Mouse (Mus musculus): ENCODE measurements around the gene Usmg5. TPM values are rescaled to one million over a fixed set of nuclear protein-coding genes. Genes with fewer than 3 reads are reported as not detected.
"Not testable (repeated sequence)": the region's sequence is repeated elsewhere in the genome, so short reads cannot be mapped to it uniquely, and the experiment has no call there.

The Usmg5 gene
- polyA plus RNA-seq (2015; fragmentation: Nextera tagmentation; extraction: Ambion mirVana): 1,758 and 1,903 TPM in 2 replicates

GRCm38 (mm10) chr19:47090550-47091156 is at the start of gene Usmg5, which contains the start of gene Pdcd11:
Gene Usmg5 (minus strand): TSS chr19:47090647.
Gene Pdcd11 (plus strand): TSS chr19:47090768.
- DNase-seq (ENCODE audit: low spot score): peak; percentile 96

GRCm38 (mm10) chr19:47139611-47140010 is 49.2 kb upstream of the Usmg5 start:
- DNase-seq (ENCODE audit: low spot score): not testable (repeated sequence)

- DNase-seq (ENCODE audit: low spot score): peak; percentile 51
Observed at GRCm38 (mm10) chr19:47137771-47138421, 47.4 kb upstream of the Usmg5 start, which contains the start of gene Calhm2. Gene Calhm2 (minus strand): TSS chr19:47138294.

- peak; percentile 55 for DNase-seq (ENCODE audit: low spot score)
Observed at GRCm38 (mm10) chr19:47137051-47137581, 46.7 kb upstream of the Usmg5 start.

GRCm38 (mm10) chr19:47136170-47136569 is 45.7 kb upstream of the Usmg5 start:
- DNase-seq (ENCODE audit: low spot score): no peak

GRCm38 (mm10) chr19:47135568-47135967 is 45.1 kb upstream of the Usmg5 start:
- DNase-seq (ENCODE audit: low spot score): no peak

- no peak for DNase-seq (ENCODE audit: low spot score)
Observed at GRCm38 (mm10) chr19:47133161-47133560, 42.7 kb upstream of the Usmg5 start.

GRCm38 (mm10) chr19:47130551-47131125 is 40.2 kb upstream of the Usmg5 start:
- DNase-seq (ENCODE audit: low spot score): no peak

- DNase-seq (ENCODE audit: low spot score): no peak
Observed at GRCm38 (mm10) chr19:47128835-47129234, 38.4 kb upstream of the Usmg5 start.

GRCm38 (mm10) chr19:47128164-47128563 is 37.7 kb upstream of the Usmg5 start:
- DNase-seq (ENCODE audit: low spot score): no peak

GRCm38 (mm10) chr19:47122802-47123201 is 32.4 kb upstream of the Usmg5 start:
- DNase-seq (ENCODE audit: low spot score): peak; percentile 50

GRCm38 (mm10) chr19:47121054-47121453 is 30.6 kb upstream of the Usmg5 start:
- peak; percentile 61 for DNase-seq (ENCODE audit: low spot score)

GRCm38 (mm10) chr19:47118634-47119033 is 28.2 kb upstream of the Usmg5 start:
- DNase-seq (ENCODE audit: low spot score): no peak

- DNase-seq (ENCODE audit: low spot score): no peak
Observed at GRCm38 (mm10) chr19:47104641-47105271, 14.3 kb upstream of the Usmg5 start.

- no peak for DNase-seq (ENCODE audit: low spot score)
Observed at GRCm38 (mm10) chr19:47101080-47101479, 10.6 kb upstream of the Usmg5 start.

GRCm38 (mm10) chr19:47089718-47090525 is 525 bp downstream of the Usmg5 start:
- peak; percentile 25 for DNase-seq (ENCODE audit: low spot score)

- DNase-seq (ENCODE audit: low spot score): no peak
Observed at GRCm38 (mm10) chr19:47088226-47088625, 2.2 kb downstream of the Usmg5 start.

GRCm38 (mm10) chr19:47067924-47068611 is 22.4 kb downstream of the Usmg5 start:
- peak; percentile 91 for DNase-seq (ENCODE audit: low spot score)

GRCm38 (mm10) chr19:47067096-47067882 is 23.2 kb downstream of the Usmg5 start, which contains the start of gene Taf5:
Gene Taf5 (plus strand): TSS chr19:47067746.
- peak; percentile 99 for DNase-seq (ENCODE audit: low spot score)

Data from thymus, postnatal 0 days (tissue).